Mouse (Mus musculus) CH12.LX (cell line): ENCODE results near the gene Trim41. TPM values are rescaled to one million over a fixed set of nuclear protein-coding genes. Genes with fewer than 3 reads are reported as not detected.
A peak's percentile ranks its signal among the peaks of the same experiment; 100 is the strongest.

Experiments used
- DNase-seq: peaks from one replicate; pipeline ENCODE4 v3.0.0-alpha.2; 2013; ENCODE audit errors: extremely low read depth
- H3K27ac ChIP-seq: 2 replicates; pipeline ENCODE4 v1.5.1; 2012; ENCODE audit warnings: low read depth, mild to moderate bottlenecking, control low read depth, moderate library complexity; ENCODE audit not compliant: insufficient read depth
- H3K27me3 ChIP-seq: replicated peaks from 2 replicates; pipeline ENCODE3; 2012; ENCODE audit warnings: inconsistent platforms
- H3K36me3 ChIP-seq, 2 experiments: replicated peaks in 1 of 2; 2 replicates each; pipeline versions ENCODE3 to v1.6.1; 2012; ENCODE audit warnings: inconsistent platforms in 1 of 2, low read length in 1 of 2, mild to moderate bottlenecking in 1 of 2, mixed read lengths in 1 of 2, moderate library complexity in 1 of 2; ENCODE audit not compliant: control insufficient read depth in 1 of 2, insufficient read depth in 1 of 2
- H3K4me1 ChIP-seq, 2 experiments: 2 replicates each; pipeline ENCODE4 v1.6.1; 2012; ENCODE audit warnings: inconsistent platforms in 1 of 2, moderate library complexity in 1 of 2; ENCODE audit not compliant: insufficient read depth in 2 of 2, control insufficient read depth in 1 of 2
- H3K4me2 ChIP-seq: 2 replicates; pipeline ENCODE4 v1.6.1; 2012; ENCODE audit warnings: low read depth, mild to moderate bottlenecking, control low read depth; ENCODE audit not compliant: poor library complexity, insufficient read depth, severe bottlenecking
- H3K4me3 ChIP-seq, 3 experiments: fragments of 150-350 bp in 1 of 3; sonication (generic) in 1 of 3; replicated peaks in 1 of 3; 2 replicates each; pipeline versions ENCODE3 to v1.5.1; 2011 to 2012; ENCODE audit warnings: low read depth in 2 of 3, low read length in 2 of 3, mild to moderate bottlenecking in 2 of 3, moderate library complexity in 2 of 3, control low read depth in 1 of 3, improper control_type of control experiment in 1 of 3, inconsistent platforms in 1 of 3, mixed read lengths in 1 of 3; ENCODE audit not compliant: poor library complexity in 1 of 3
- H3K79me2 ChIP-seq: replicated peaks from 2 replicates; pipeline ENCODE4 v1.6.1; 2012; ENCODE audit warnings: mild to moderate bottlenecking, moderate library complexity; ENCODE audit not compliant: control insufficient read depth, poor library complexity, insufficient read depth, severe bottlenecking; ENCODE audit errors: extremely low read depth
- H3K9ac ChIP-seq: 2 replicates; pipeline ENCODE4 v1.6.1; 2012; ENCODE audit warnings: low read depth, mild to moderate bottlenecking, control low read depth, moderate library complexity; ENCODE audit not compliant: insufficient read depth
- H3K9me3 ChIP-seq: replicated peaks from 2 replicates; pipeline ENCODE3; 2012; ENCODE audit warnings: low read length, inconsistent platforms, mixed read lengths
- BHLHE40 ChIP-seq: IDR thresholded peaks from 2 replicates; pipeline ENCODE4 v1.6.1; 2011; ENCODE audit warnings: mild to moderate bottlenecking, low read depth, low read length, improper control_type of control experiment
- CHD1 ChIP-seq: IDR thresholded peaks from 2 replicates; pipeline ENCODE4 v1.6.1; 2012; ENCODE audit warnings: low read depth, low read length, improper control_type of control experiment, inconsistent platforms
- CHD2 ChIP-seq: IDR thresholded peaks from 2 replicates; pipeline ENCODE4 v1.6.1; 2011; ENCODE audit warnings: low read length, improper control_type of control experiment
- CTCF ChIP-seq, 2 experiments: IDR thresholded peaks in 1 of 2; conservative IDR thresholded peaks in 1 of 2; 2 replicates each; pipeline ENCODE4 v1.5.1; 2011 to 2012; ENCODE audit warnings: low read depth in 2 of 2, low read length in 2 of 2, improper control_type of control experiment in 1 of 2, inconsistent platforms in 1 of 2, mild to moderate bottlenecking in 1 of 2, moderate library complexity in 1 of 2
- E2F4 ChIP-seq: IDR thresholded peaks from 2 replicates; pipeline ENCODE4 v1.6.1; 2011; ENCODE audit warnings: low read depth, low read length, improper control_type of control experiment; ENCODE audit not compliant: insufficient replicate concordance
- ELF1 ChIP-seq: IDR thresholded peaks from 2 replicates; pipeline ENCODE4 v1.6.1; 2014; ENCODE audit warnings: low read depth, mild to moderate bottlenecking, inconsistent platforms, low read length, improper control_type of control experiment
- ETS1 ChIP-seq: conservative IDR thresholded peaks from 2 replicates; pipeline ENCODE4 v1.6.1; 2012; ENCODE audit warnings: low read depth, mild to moderate bottlenecking, inconsistent platforms, low read length, improper control_type of control experiment, moderate library complexity
- GABPA ChIP-seq: IDR thresholded peaks from 2 replicates; pipeline ENCODE4 v1.6.1; 2012; ENCODE audit warnings: low read depth, low read length, improper control_type of control experiment, inconsistent platforms; ENCODE audit not compliant: insufficient replicate concordance
- HCFC1 ChIP-seq: IDR thresholded peaks from 2 replicates; pipeline ENCODE4 v1.6.1; 2012; ENCODE audit warnings: low read depth, mild to moderate bottlenecking, inconsistent platforms, low read length, improper control_type of control experiment
- IRF4 ChIP-seq: IDR thresholded peaks from 2 replicates; pipeline ENCODE4 v1.6.1; 2014; ENCODE audit warnings: low read depth, mild to moderate bottlenecking, inconsistent platforms, low read length, improper control_type of control experiment
- JUN ChIP-seq: IDR thresholded peaks from 2 replicates; pipeline ENCODE4 v1.6.1; 2011; ENCODE audit warnings: low read depth, mild to moderate bottlenecking, low read length, improper control_type of control experiment, moderate library complexity; ENCODE audit not compliant: insufficient read depth
- JUND ChIP-seq: conservative IDR thresholded peaks from 2 replicates; pipeline ENCODE4 v1.6.1; 2011; ENCODE audit warnings: low read depth, low read length, improper control_type of control experiment
- MAFK ChIP-seq: IDR thresholded peaks from 2 replicates; pipeline ENCODE4 v1.6.1; 2011; ENCODE audit warnings: low read length, improper control_type of control experiment; ENCODE audit not compliant: insufficient replicate concordance
- MAX ChIP-seq: IDR thresholded peaks from 2 replicates; pipeline ENCODE4 v1.6.1; 2011; ENCODE audit warnings: low read length, improper control_type of control experiment
- MXI1 ChIP-seq: IDR thresholded peaks from 2 replicates; pipeline ENCODE4 v1.6.1; 2011; ENCODE audit warnings: mild to moderate bottlenecking, low read depth, low read length, improper control_type of control experiment
- MYC ChIP-seq: IDR thresholded peaks from 2 replicates; pipeline ENCODE4 v1.6.1; 2011; ENCODE audit warnings: low read depth, mild to moderate bottlenecking, improper control_type of control experiment, low read length
- PAX5 ChIP-seq: IDR thresholded peaks from 2 replicates; pipeline ENCODE4 v1.6.1; 2012; ENCODE audit warnings: low read length, inconsistent platforms, mixed read lengths
- POLR2A ChIP-seq: IDR thresholded peaks from 2 replicates; pipeline ENCODE4 v1.6.1; 2011; ENCODE audit warnings: low read depth, mild to moderate bottlenecking, improper control_type of control experiment, low read length
- POLR2AphosphoS2 ChIP-seq: IDR thresholded peaks from 2 replicates; pipeline ENCODE4 v1.6.1; 2011; ENCODE audit warnings: low read depth, low read length, improper control_type of control experiment
- RAD21 ChIP-seq: IDR thresholded peaks from 2 replicates; pipeline ENCODE4 v1.6.1; 2011; ENCODE audit warnings: low read depth, mild to moderate bottlenecking, low read length, improper control_type of control experiment, moderate library complexity
- RCOR1 ChIP-seq: conservative IDR thresholded peaks from 2 replicates; pipeline ENCODE4 v1.6.1; 2012; ENCODE audit warnings: low read depth, mild to moderate bottlenecking, inconsistent platforms, low read length, improper control_type of control experiment
- SIN3A ChIP-seq: IDR thresholded peaks from 2 replicates; pipeline ENCODE4 v1.6.1; 2012; ENCODE audit warnings: low read length, improper control_type of control experiment, inconsistent platforms
- SMC3 ChIP-seq: IDR thresholded peaks from 2 replicates; pipeline ENCODE4 v1.6.1; 2011; ENCODE audit warnings: low read depth, low read length, improper control_type of control experiment
- TBP ChIP-seq: conservative IDR thresholded peaks from 2 replicates; pipeline ENCODE4 v1.6.1; 2011; ENCODE audit warnings: low read depth, low read length, improper control_type of control experiment
- TCF12 ChIP-seq: IDR thresholded peaks from 2 replicates; pipeline ENCODE4 v1.6.1; 2014; ENCODE audit warnings: low read depth, mild to moderate bottlenecking, inconsistent platforms, low read length, improper control_type of control experiment
- UBTF ChIP-seq: IDR thresholded peaks from 2 replicates; pipeline ENCODE4 v1.6.1; 2012; ENCODE audit warnings: low read depth, mild to moderate bottlenecking, inconsistent platforms, low read length, improper control_type of control experiment, moderate library complexity
- USF1 ChIP-seq: IDR thresholded peaks from 2 replicates; pipeline ENCODE4 v1.6.1; 2014; ENCODE audit warnings: low read depth, mild to moderate bottlenecking, inconsistent platforms, low read length, improper control_type of control experiment
- ZC3H11A ChIP-seq: IDR thresholded peaks from 2 replicates; pipeline ENCODE4 v1.6.1; 2012; ENCODE audit warnings: low read depth, mild to moderate bottlenecking, inconsistent platforms, low read length, improper control_type of control experiment
- ZNF384 ChIP-seq: IDR thresholded peaks from 2 replicates; pipeline ENCODE4 v1.6.1; 2012; ENCODE audit warnings: low read depth, low read length, improper control_type of control experiment, inconsistent platforms
- dilution Hi-C: fragments of 300-500 bp; cut with MboI; formaldehyde crosslinking; loops from 2 replicates; pipeline ENCODE4 v1.14.3; 2020; ENCODE audit warnings: low sequenced_read_pairs; ENCODE audit not compliant: extremely low pct_unique_long_range_greater_than_20kb, extremely low pct_ligation_motif_present
- in situ Hi-C: fragments of 300-500 bp; cut with MboI; formaldehyde crosslinking; loops from 3 replicates; pipeline ENCODE4 v1.14.3; 2019; ENCODE audit warnings: low sequenced_read_pairs, low pct_ligation_motif_present, low pct_unique_long_range_greater_than_20kb, mixed read lengths
- polyA plus RNA-seq: library from polyadenylated mRNA; unstranded; fragments of >175 nt; gene quantifications from 2 replicates; pipeline ENCODE4 v1.2.1, GENCODE M21; 2012; ENCODE audit warnings: low read depth; ENCODE audit not compliant: insufficient read length
- total RNA-seq, 2 experiments: library from RNA; depleted of rRNA; stranded (reverse); fragments of 300-350 nt in 1 of 2; fragments of >200 nt in 1 of 2; gene quantifications; 2 replicates each; pipeline ENCODE4 v1.2.3; 2012 to 2014

Gene Trim41
- total and polyA plus RNA-seq, 3 experiments, result 18.8 to 51.6 (median 36.0) TPM

- peaks cover 4 to 25% of the 10 kb centered on the region in 2 experiments for H3K4me1 ChIP-seq
- no peaks in the 10 kb centered on the region for H3K27me3 ChIP-seq
- no peak for TF ChIP-seq POLR2AphosphoS2
- TF ChIP-seq MAX, result no peak
- no peak for TF ChIP-seq PAX5
- TF ChIP-seq CTCF (conservative IDR thresholded peaks at IDR 0.05 in 1 of 2, IDR thresholded peaks at IDR 0.05 in 1 of 2; ENCODE audit: low read depth in 2 of 2, low read length in 2 of 2), result no peak
- no peak for TF ChIP-seq CHD1
- no peak for TF ChIP-seq MAFK
- no peak for TF ChIP-seq JUND
- TF ChIP-seq MXI1, result no peak
- TF ChIP-seq RCOR1, result no peak
- no peak for TF ChIP-seq TCF12
- no peak for TF ChIP-seq CHD2
- no peak for TF ChIP-seq ETS1
- TF ChIP-seq RAD21, result no peak
- no peak for TF ChIP-seq GABPA
- H3K27ac ChIP-seq, result no peak overlapping the region
- no peak for DNase-seq
- H3K9me3 ChIP-seq, result no peaks in the 10 kb centered on the region
- no peak overlapping the region for H3K9ac ChIP-seq
- H3K36me3 ChIP-seq, result peaks cover 4 to 25% of the 10 kb centered on the region in 2 experiments
- H3K4me2 ChIP-seq, result no peak overlapping the region
- in situ Hi-C loops (no loop called here), dilution Hi-C loops (no loop called here)
- no peak overlapping the region for H3K4me3 ChIP-seq
- H3K79me2 ChIP-seq, result no peaks in the 10 kb centered on the region
These were observed 26.2 kb downstream of the Trim41 start for GRCm38 (mm10) chr11:48790946-48791345.

GRCm38 (mm10) chr11:48789973-48790823 is 27.0 kb downstream of the Trim41 start:
- H3K4me2 ChIP-seq, result peak overlapping the region; percentile 44
- in situ Hi-C loops, result loop anchor here (5.0 to 10.0 kb wide), 2 partner anchors 67 to 475 kb away; no protein-coding TSS in a partner anchor
- no peaks in the 10 kb centered on the region for H3K79me2 ChIP-seq
- dilution Hi-C loops, result no loop called here
- H3K4me1 ChIP-seq, result peaks cover 4 to 23% of the 10 kb centered on the region in 2 experiments
- no peak overlapping the region; the same call in 1 of the 2 replicates for H3K9ac ChIP-seq
- peaks cover 4 to 23% of the 10 kb centered on the region in 2 experiments for H3K36me3 ChIP-seq
- H3K9me3 ChIP-seq, result no peaks in the 10 kb centered on the region
- no peaks in the 10 kb centered on the region for H3K27me3 ChIP-seq
- peak; percentile 88 for DNase-seq
- H3K4me3 ChIP-seq, result no peak overlapping the region
- H3K27ac ChIP-seq, result no peak overlapping the region
- TF ChIP-seq ZNF384 (peak; percentile 30; the same call in 1 of the 2 replicates), ZC3H11A (peak; percentile 30; the same call in 1 of the 2 replicates), ELF1 (peak; percentile 34; the same call in 1 of the 2 replicates), JUN (no peak), POLR2AphosphoS2 (no peak), E2F4 (no peak), CTCF (conservative IDR thresholded peaks at IDR 0.05 in 1 of 2, IDR thresholded peaks at IDR 0.05 in 1 of 2; ENCODE audit: low read depth in 2 of 2, low read length in 2 of 2) (peak; percentile 69 to 95; a peak in 3 of 4 replicates), MXI1 (peak; percentile 17; the same call in 1 of the 2 replicates), TCF12 (peak; percentile 48; the same call in 1 of the 2 replicates), SIN3A (0 out of 2 replicates have a peak, but pooled peaks have one; percentile 37), CHD2 (no peak; the same call in 1 of the 2 replicates), MAX (no peak), CHD1 (no peak), UBTF (no peak), SMC3 (peak; percentile 88), HCFC1 (peak; percentile 20; the same call in 1 of the 2 replicates), ETS1 (peak; percentile 22; the same call in 1 of the 2 replicates), USF1 (no peak), MYC (no peak), POLR2A (no peak), TBP (no peak), GABPA (no peak), IRF4 (peak; percentile 34; the same call in 1 of the 2 replicates), BHLHE40 (no peak), RAD21 (peak; percentile 61)
